Mouse (Mus musculus) small intestine, adult 2 months (tissue): Measurements from ENCODE around the gene Pabpn1l. TPM values are rescaled to one million over a fixed set of nuclear protein-coding genes. Genes with fewer than 3 reads are reported as not detected.

Experiments
- H3K27ac ChIP-seq: fragments of 200-500 bp; 2 replicates; pipeline ENCODE4 v1.5.1; 2012; ENCODE audit warnings: low read depth, low read length, control low read depth, inconsistent platforms; ENCODE audit not compliant: insufficient read depth
- H3K27me3 ChIP-seq: fragments of 200-500 bp; 2 replicates; pipeline ENCODE4 v1.6.1; 2012; ENCODE audit warnings: mild to moderate bottlenecking, moderate library complexity, low read length, inconsistent platforms; ENCODE audit not compliant: control insufficient read depth, insufficient read depth
- H3K36me3 ChIP-seq: fragments of 200-500 bp; 2 replicates; pipeline ENCODE4 v1.6.1; 2012; ENCODE audit warnings: mild to moderate bottlenecking, low read length, control low read depth, inconsistent platforms; ENCODE audit not compliant: control insufficient read depth, insufficient read depth
- H3K4me1 ChIP-seq: fragments of 200-500 bp; 2 replicates; pipeline ENCODE4 v1.6.1; 2012; ENCODE audit warnings: low read length, inconsistent platforms, mixed read lengths; ENCODE audit not compliant: control insufficient read depth, insufficient read depth, insufficient read length
- H3K4me3 ChIP-seq: fragments of 200-500 bp; 2 replicates; pipeline ENCODE4 v1.5.1; 2012; ENCODE audit warnings: low read depth, mild to moderate bottlenecking, control low read depth, inconsistent platforms, low read length, moderate library complexity
- CTCF ChIP-seq: fragments of 200-500 bp; IDR thresholded peaks from 2 replicates; pipeline ENCODE4 v1.5.1; 2012; ENCODE audit warnings: low read depth, mild to moderate bottlenecking, control low read depth, inconsistent platforms, low read length, moderate library complexity, mixed read lengths; ENCODE audit not compliant: insufficient replicate concordance, insufficient read length; ENCODE audit errors: extremely low read depth
- POLR2A ChIP-seq: fragments of 200-500 bp; IDR thresholded peaks from 2 replicates; pipeline ENCODE4 v1.6.1; 2012; ENCODE audit warnings: low read depth, mild to moderate bottlenecking, control low read depth, inconsistent platforms, low read length, moderate library complexity
- WGBS: fragments of 180-500 bp; shearing (Covaris S2); methylation state at CpG from one replicate; pipeline ENCODE4 v1.1.7; 2018; 5-methylcytosine and 5-hydroxymethylcytosine counted together
- polyA plus RNA-seq: library from polyadenylated mRNA; depleted of rRNA; stranded (reverse); fragments of >200 nt; gene quantifications from 2 replicates; pipeline ENCODE4 v1.2.3, GENCODE M21; 2012

Pabpn1l gene
- polyA plus RNA-seq, 1 experiment, result not detected

- Histone ChIP-seq H3K4me1 (no peaks in the 10 kb centered on the region), H3K36me3 (peaks cover 4% of the 10 kb centered on the region; the same call in 1 of the 2 replicates), H3K4me3 (no peak overlapping the region), H3K27ac (no peak overlapping the region; the same call in 1 of the 2 replicates), H3K27me3 (no peaks in the 10 kb centered on the region)
- TF ChIP-seq CTCF, result no peak
- no peak for TF ChIP-seq POLR2A
- 59% methylated on average over 1 of the region's 1 CpGs for WGBS
Observed at GRCm38 (mm10) chr8:122604640-122605039, 17.9 kb downstream of the Pabpn1l start.

DNA sequence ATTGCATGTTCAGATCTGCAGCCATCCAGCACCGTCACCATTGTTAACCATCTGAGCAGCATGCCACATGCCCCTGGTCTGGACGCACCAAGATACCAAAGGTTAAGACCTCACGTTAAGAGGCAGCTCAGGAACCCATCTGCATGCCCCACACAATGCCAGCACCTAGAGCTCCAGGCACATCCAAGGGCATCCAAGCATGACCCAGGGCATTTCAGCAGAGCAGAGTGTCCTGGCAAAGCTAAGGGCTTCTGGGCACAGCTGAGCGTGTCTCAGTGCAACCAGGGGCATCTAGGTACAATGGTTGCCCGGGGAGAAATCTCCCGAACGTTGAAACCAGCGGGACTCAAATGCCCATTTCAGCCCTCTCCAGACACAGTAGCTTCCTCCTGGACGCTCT, 21.9 kb downstream of the Pabpn1l start:
- TF ChIP-seq POLR2A (no peak), CTCF (no peak)
- H3K4me3 ChIP-seq, result no peak overlapping the region
- no peak overlapping the region for H3K27ac ChIP-seq
- no peaks in the 10 kb centered on the region for H3K27me3 ChIP-seq
- H3K36me3 ChIP-seq, result peaks cover 7% of the 10 kb centered on the region; the same call in 1 of the 2 replicates
- H3K4me1 ChIP-seq, result no peaks in the 10 kb centered on the region
- WGBS, result 95% methylated on average over 9 of the region's 9 CpGs

GRCm38 (mm10) chr8:122596031-122596430, 26.5 kb downstream of the Pabpn1l start:
- peaks cover 8% of the 10 kb centered on the region; the same call in 1 of the 2 replicates for H3K36me3 ChIP-seq

GRCm38 (mm10) chr8:122593783-122594507, 28.6 kb downstream of the Pabpn1l start:
- H3K4me3 ChIP-seq, result no peak overlapping the region
- 92% methylated on average over 19 of the region's 19 CpGs for WGBS
- TF ChIP-seq CTCF, result no peak
- TF ChIP-seq POLR2A, result no peak
- H3K27me3 ChIP-seq, result no peaks in the 10 kb centered on the region
- no peaks in the 10 kb centered on the region; the same call in 1 of the 2 replicates for H3K4me1 ChIP-seq
- H3K36me3 ChIP-seq, result peaks cover 4% of the 10 kb centered on the region; the same call in 1 of the 2 replicates
- H3K27ac ChIP-seq, result no peak overlapping the region

More at GRCm38 (mm10) chr8:122596031-122596430, 26.5 kb downstream of the Pabpn1l start:
- Histone ChIP-seq H3K4me3 (no peak overlapping the region), H3K27ac (no peak overlapping the region), H3K4me1 (no peaks in the 10 kb centered on the region), H3K27me3 (no peaks in the 10 kb centered on the region)
- WGBS, result 75% methylated on average over 4 of the region's 4 CpGs
- TF ChIP-seq CTCF (no peak), POLR2A (no peak)

- H3K36me3 ChIP-seq, result peaks cover 4% of the 10 kb centered on the region; the same call in 1 of the 2 replicates
- TF ChIP-seq POLR2A (no peak), CTCF (no peak)
- no peaks in the 10 kb centered on the region; the same call in 1 of the 2 replicates for H3K4me1 ChIP-seq
- H3K27ac ChIP-seq, result no peak overlapping the region
- WGBS, result 79% methylated on average over 12 of the region's 12 CpGs
- no peaks in the 10 kb centered on the region for H3K27me3 ChIP-seq
- H3K4me3 ChIP-seq, result no peak overlapping the region
Observed at GRCm38 (mm10) chr8:122593240-122593639, 29.3 kb downstream of the Pabpn1l start.

DNA sequence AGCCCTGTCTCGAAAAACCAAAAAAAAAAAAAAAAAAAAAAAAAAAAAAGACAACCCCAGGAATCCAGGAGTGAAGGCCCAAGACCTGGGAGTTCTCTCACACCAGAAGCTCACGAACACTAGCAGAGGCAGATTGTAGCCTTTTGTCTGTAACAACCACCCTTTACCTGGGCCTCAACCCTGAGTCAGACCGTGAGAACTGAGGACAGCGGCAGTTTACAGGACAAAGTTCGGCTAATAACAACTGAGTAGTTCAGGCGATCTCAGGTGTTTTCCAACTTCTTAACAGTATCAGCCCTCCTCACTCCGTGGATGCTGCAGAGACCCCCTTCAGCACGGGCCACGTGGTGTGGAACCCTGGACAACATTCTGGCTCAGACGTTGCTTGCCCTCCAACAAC, 35.8 kb downstream of the Pabpn1l start:
- H3K4me3 ChIP-seq, result peak overlapping the region; percentile 12
- TF ChIP-seq CTCF (no peak), POLR2A (no peak)
- peaks cover 41% of the 10 kb centered on the region for H3K4me1 ChIP-seq
- no peaks in the 10 kb centered on the region for H3K36me3 ChIP-seq
- no peaks in the 10 kb centered on the region for H3K27me3 ChIP-seq
- peak overlapping the region; percentile 95 for H3K27ac ChIP-seq
- WGBS, result 39% methylated on average over 10 of the region's 10 CpGs

GRCm38 (mm10) chr8:122586171-122586570, 36.4 kb downstream of the Pabpn1l start:
- WGBS, result 51% methylated on average over 7 of the region's 7 CpGs

DNA sequence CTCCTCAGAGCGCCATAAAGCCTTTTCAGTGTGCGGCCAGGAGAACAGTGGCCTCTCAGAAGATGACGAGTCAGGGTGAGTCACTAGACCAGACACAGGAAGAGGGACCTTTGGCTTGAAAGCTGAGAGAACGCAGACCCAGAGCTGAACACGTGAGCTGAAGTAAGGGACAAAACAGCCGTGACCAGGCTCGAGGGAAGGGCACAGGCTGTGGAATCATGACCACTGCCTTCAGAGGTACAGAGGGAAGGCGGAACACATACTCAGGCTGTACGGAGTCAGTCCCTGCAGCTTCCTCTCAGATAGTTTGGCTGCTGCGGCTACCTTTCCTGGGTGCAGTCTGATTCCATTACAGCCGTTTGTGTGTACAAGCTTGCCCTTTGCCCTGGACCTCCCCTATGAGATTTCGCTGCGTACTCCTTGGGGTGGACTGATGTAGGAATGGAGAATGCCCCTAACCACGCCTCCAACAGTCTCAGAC, 37.1 kb downstream of the Pabpn1l start:
- H3K4me3 ChIP-seq, result peak overlapping the region; percentile 42
- peak overlapping the region; percentile 95 for H3K27ac ChIP-seq
- TF ChIP-seq POLR2A, result no peak
- no peak for TF ChIP-seq CTCF
- peaks cover 41% of the 10 kb centered on the region for H3K4me1 ChIP-seq
- no peaks in the 10 kb centered on the region for H3K27me3 ChIP-seq
- 20% methylated on average over 14 of the region's 14 CpGs for WGBS
- no peaks in the 10 kb centered on the region for H3K36me3 ChIP-seq

More at GRCm38 (mm10) chr8:122586171-122586570, 36.4 kb downstream of the Pabpn1l start:
- Histone ChIP-seq H3K4me1 (peaks cover 41% of the 10 kb centered on the region), H3K4me3 (no peak overlapping the region), H3K36me3 (no peaks in the 10 kb centered on the region), H3K27me3 (no peaks in the 10 kb centered on the region), H3K27ac (peak overlapping the region; percentile 95)
- TF ChIP-seq CTCF (no peak), POLR2A (no peak)
